Mouse (Mus musculus): Measurements from ENCODE around the gene Asb4.

DNA sequence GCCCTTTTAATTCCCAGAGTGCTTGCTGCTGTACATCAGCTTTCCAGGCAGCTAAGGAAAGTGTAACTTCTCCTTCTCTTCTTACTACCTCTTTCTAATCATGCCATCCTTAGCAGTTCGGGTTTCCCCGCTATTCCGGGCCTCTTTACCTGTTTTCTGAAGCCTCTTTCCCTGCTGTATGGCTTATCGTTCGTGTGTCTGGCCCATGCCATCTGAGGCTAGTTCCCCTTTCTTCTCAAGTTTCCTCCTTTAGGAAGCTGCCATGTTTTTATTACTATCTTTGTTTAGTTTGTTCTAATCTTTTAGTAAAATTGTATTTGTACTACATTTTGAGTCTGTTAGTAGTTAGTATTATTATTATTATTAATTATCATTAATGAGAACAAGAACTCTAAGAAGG lies 17.3 kb upstream of the Asb4 start:
- TF ChIP-seq POLR2A (IDR thresholded peaks at IDR 0.05; ENCODE audit: borderline replicate concordance, extremely low read depth, low read depth, low read length), result no peak
- no peak for TF ChIP-seq CTCF (IDR thresholded peaks at IDR 0.05; ENCODE audit: insufficient read depth, low read length)
